Comparison of ENCODE assay signal across 10 mouse cellular contexts in the genomic region with DNA sequence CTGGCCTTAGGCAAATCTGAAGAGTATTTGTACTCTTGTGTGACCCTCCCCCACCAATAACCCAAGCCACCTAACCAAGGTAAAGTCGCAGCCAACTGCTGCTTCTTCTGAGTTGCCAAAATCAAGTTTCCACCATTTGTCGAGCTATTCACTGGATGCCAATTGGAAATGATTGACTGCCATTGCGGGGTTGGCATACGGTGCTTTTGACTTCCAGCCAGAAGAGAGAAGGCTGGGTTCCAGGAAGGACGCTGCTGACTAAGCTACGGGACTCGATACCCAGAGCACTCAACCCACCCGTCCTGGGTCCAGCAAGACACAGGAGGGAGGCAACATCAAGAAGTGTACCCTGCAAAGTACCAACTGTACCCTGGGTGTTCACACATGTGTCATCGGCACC.
DNase-seq lines count a peak whose midpoint lies in the region; TF ChIP-seq lines count a peak whose summit lies in the region.
"Had no signal": no experiment of that assay in that cellular context is flagged by ENCODE, and none has a peak within 500 bp of the region (broad histone marks: within the 10 kb centered on the region; RNA-seq: fewer than 3 reads in every experiment).

No protein-coding gene starts in this region.

- H3K4me3 ChIP-seq in left cerebral cortex, adult 2 months, result no peak overlapping the region
- H3K4me3 ChIP-seq: midbrain, embryonic 13.5 days had no signal

- intact Hi-C loops in left cerebral cortex, adult 2 months (cut with DNase I), result loop anchor here (5.0 kb wide), 2 partner anchors 239 to 746 kb away; no protein-coding TSS in a partner anchor
- intact Hi-C loops in left cerebral cortex, postnatal 10 days (cut with DNase I), result loop anchor here (10.0 kb wide), 1 partner anchor 242 kb away; a partner anchor contains a TSS

- no peak for TF ChIP-seq CTCF in left cerebral cortex, adult 2 months (IDR thresholded peaks at IDR 0.05)

- H3K27ac ChIP-seq in left cerebral cortex, adult 2 months, result peak overlapping the region; percentile 64
- H3K27ac ChIP-seq: midbrain, embryonic 13.5 days had no signal

- DNase-seq in left cerebral cortex, adult 2 months (ENCODE audit: extremely low spot score in 1 of 2, low spot score in 2 of 2), result peak in 1 of 2 experiments; percentile 55
- DNase-seq in left cerebral cortex, postnatal 10 days (ENCODE audit: extremely low spot score in 1 of 2, low spot score in 2 of 2), result no peak
- DNase-seq in cerebellum, adult 8-10 months, result peak; percentile 86
- peak; percentile 79 to 90 for DNase-seq in layer of hippocampus, adult 18-20 months (ENCODE audit: low spot score in 2 of 2)
- DNase-seq in right cerebral cortex, postnatal 10 days (ENCODE audit: low spot score in 2 of 2), result peak; percentile 56 to 59
- DNase-seq in T-cell, adult 2 months (ENCODE audit: low spot score), result no peak
- no peak for DNase-seq in embryo, embryonic 9.5 days (ENCODE audit: extremely low spot score)
- DNase-seq: embryo, embryonic 11 days; liver, postnatal 0 days had no signal

Comparison
In these comparisons a context has a peak if more than half of its experiments do, and no peak if none do; other contexts are left out.
1. DNase-seq: peak in cerebellum, adult 8-10 months (single experiment), layer of hippocampus, adult 18-20 months (2 of 2) and right cerebral cortex, postnatal 10 days (2 of 2); none in left cerebral cortex, postnatal 10 days (0 of 2), T-cell, adult 2 months (single experiment) and embryo, embryonic 9.5 days (single experiment).